Comparison of ENCODE assay signal across 10 mouse cellular contexts in genomic region chr6:86028150-86028549, GRCm38 (mm10). TPM values are rescaled to one million over a fixed set of nuclear protein-coding genes. Genes with fewer than 3 reads are reported as not detected.
DNase-seq lines count a peak whose midpoint lies in the region; ATAC-seq and TF ChIP-seq lines count a peak whose summit lies in the region.
"Had no signal": no experiment of that assay in that cellular context is flagged by ENCODE, and none has a peak within 500 bp of the region (broad histone marks: within the 10 kb centered on the region; RNA-seq: fewer than 3 reads in every experiment).

No protein-coding gene starts in this region.

- ATAC-seq in heart, postnatal 0 days (ENCODE audit: insufficient read depth, low read depth) = no peak
- no peak; the same call in 1 of the 2 replicates for ATAC-seq in embryonic facial prominence, embryonic 14.5 days (ENCODE audit: low read depth)
- peak; percentile 46 for ATAC-seq in hindbrain, embryonic 16.5 days
- peak; percentile 41 for ATAC-seq in midbrain, embryonic 15.5 days (replicated peaks)

- peaks cover 8% of the 10 kb centered on the region; the same call in 1 of the 2 replicates for H3K4me1 ChIP-seq in heart, postnatal 0 days (ENCODE audit: control insufficient read depth, insufficient read depth)
- H3K4me1 ChIP-seq in embryonic facial prominence, embryonic 14.5 days (ENCODE audit: control insufficient read depth, insufficient read depth, low read length) = 0 out of 2 replicates have a peak, but pooled peaks cover 4% of the 10 kb centered on the region
- H3K4me1 ChIP-seq in hindbrain, embryonic 16.5 days (ENCODE audit: control insufficient read depth, insufficient read depth, low read depth, low read length) = peaks cover 18% of the 10 kb centered on the region
- peaks cover 45% of the 10 kb centered on the region for H3K4me1 ChIP-seq in midbrain, embryonic 15.5 days

- peaks cover 46% of the 10 kb centered on the region for H3K27me3 ChIP-seq in heart, postnatal 0 days (ENCODE audit: control insufficient read depth, insufficient read depth, low read length)
- H3K27me3 ChIP-seq in embryonic facial prominence, embryonic 14.5 days (replicated peaks; ENCODE audit: control insufficient read depth, insufficient read depth, low read length) = peaks cover 15% of the 10 kb centered on the region
- no peaks in the 10 kb centered on the region for H3K27me3 ChIP-seq in hindbrain, embryonic 16.5 days (replicated peaks; ENCODE audit: control insufficient read depth, insufficient read depth, low read length)
- H3K27me3 ChIP-seq in midbrain, embryonic 15.5 days (replicated peaks) = no peaks in the 10 kb centered on the region

- no peak for TF ChIP-seq EP300 in heart, postnatal 0 days (IDR thresholded peaks at IDR 0.05; ENCODE audit: low read depth)

- H3K9me3 ChIP-seq in heart, postnatal 0 days (replicated peaks; ENCODE audit: control insufficient read depth, low read length) = no peaks in the 10 kb centered on the region
- no peaks in the 10 kb centered on the region for H3K9me3 ChIP-seq in embryonic facial prominence, embryonic 14.5 days (ENCODE audit: control insufficient read depth, low read length)
- H3K9me3 ChIP-seq in hindbrain, embryonic 16.5 days (ENCODE audit: control insufficient read depth, low read length) = no peaks in the 10 kb centered on the region
- H3K9me3 ChIP-seq in midbrain, embryonic 15.5 days = no peaks in the 10 kb centered on the region

- no peak for TF ChIP-seq CTCF in heart, postnatal 0 days (IDR thresholded peaks at IDR 0.05; ENCODE audit: low read depth)

- 45% methylated on average over 2 of the region's 2 CpGs for WGBS in heart, postnatal 0 days
- 65% methylated on average over 2 of the region's 2 CpGs for WGBS in embryonic facial prominence, embryonic 14.5 days
- 46% methylated on average over 2 of the region's 2 CpGs for WGBS in hindbrain, embryonic 16.5 days
- 34% methylated on average over 2 of the region's 2 CpGs for WGBS in midbrain, embryonic 15.5 days

- 0 out of 2 replicates have a peak overlapping the region, but pooled peaks have one; percentile 33 for H3K9ac ChIP-seq in heart, postnatal 0 days (replicated peaks; ENCODE audit: low read depth, low read length)
- H3K9ac ChIP-seq in embryonic facial prominence, embryonic 14.5 days (ENCODE audit: low read depth, low read length) = peak overlapping the region; percentile 73; the same call in 1 of the 2 replicates
- peak overlapping the region; percentile 93 for H3K9ac ChIP-seq in hindbrain, embryonic 16.5 days (ENCODE audit: low read depth, low read length)
- H3K9ac ChIP-seq in midbrain, embryonic 15.5 days = peak overlapping the region; percentile 98

- H3K36me3 ChIP-seq in heart, postnatal 0 days (replicated peaks; ENCODE audit: control insufficient read depth, insufficient read depth, low read length) = no peaks in the 10 kb centered on the region
- no peaks in the 10 kb centered on the region for H3K36me3 ChIP-seq in embryonic facial prominence, embryonic 14.5 days (ENCODE audit: control insufficient read depth, insufficient read depth, low read length)
- H3K36me3 ChIP-seq in hindbrain, embryonic 16.5 days (ENCODE audit: control insufficient read depth, insufficient read depth, low read length) = no peaks in the 10 kb centered on the region
- H3K36me3 ChIP-seq in midbrain, embryonic 15.5 days (replicated peaks) = no peaks in the 10 kb centered on the region

- no peak for DNase-seq in heart, postnatal 0 days (ENCODE audit: low spot score)
- DNase-seq in heart, postnatal 4 days = no peak
- DNase-seq in embryonic facial prominence, embryonic 14.5 days (ENCODE audit: low spot score) = no peak
- DNase-seq in adrenal gland, adult (ENCODE audit: inconsistent age in 2 of 2, low spot score in 1 of 2) = no peak
- DNase-seq in ovary, postnatal 10 days (ENCODE audit: low spot score) = no peak
- no peak for DNase-seq in thymus, postnatal 25 days
- DNase-seq: kidney, adult 18-20 months had no signal

- peak overlapping the region; percentile 78 for H3K4me2 ChIP-seq in heart, postnatal 0 days (ENCODE audit: low read depth, low read length)
- H3K4me2 ChIP-seq in embryonic facial prominence, embryonic 14.5 days (ENCODE audit: low read depth, low read length) = peak overlapping the region; percentile 98
- H3K4me2 ChIP-seq in hindbrain, embryonic 16.5 days (ENCODE audit: low read length) = peak overlapping the region; percentile 60
- H3K4me2 ChIP-seq in midbrain, embryonic 15.5 days = peak overlapping the region; percentile 71

- H3K4me3 ChIP-seq in heart, postnatal 0 days (ENCODE audit: low read depth, low read length) = peak overlapping the region; percentile 52
- peak overlapping the region; percentile 53 for H3K4me3 ChIP-seq in embryonic facial prominence, embryonic 14.5 days (ENCODE audit: low read depth, low read length)
- peak overlapping the region; percentile 70 for H3K4me3 ChIP-seq in hindbrain, embryonic 16.5 days (ENCODE audit: low read length)
- H3K4me3 ChIP-seq in midbrain, embryonic 15.5 days = peak overlapping the region; percentile 84

- H3K27ac ChIP-seq in heart, postnatal 0 days (ENCODE audit: low read depth) = no peak overlapping the region
- no peak overlapping the region for H3K27ac ChIP-seq in embryonic facial prominence, embryonic 14.5 days (replicated peaks; ENCODE audit: low read depth, low read length)
- peak overlapping the region; percentile 93 for H3K27ac ChIP-seq in hindbrain, embryonic 16.5 days (ENCODE audit: low read depth, low read length)
- H3K27ac ChIP-seq in midbrain, embryonic 15.5 days = peak overlapping the region; percentile 97

RNA-seq across cellular contexts. Expression of gene Add2, which starts 0.3 kb away (rescaled TPM):
- 1.2 and 2.6 TPM in 2 replicates for total RNA-seq in heart, postnatal 0 days (2014; rRNA removed; ENCODE audit: low replicate concordance)
- 1.1 and 1.5 TPM in 2 replicates for polyA plus RNA-seq in heart, postnatal 0 days (2015; fragmentation: Nextera tagmentation; extraction: Ambion mirVana)
- 1 to 10 TPM; 2.3 to 3.3 TPM for total RNA-seq in heart, postnatal 4 days (2021)
- polyA plus RNA-seq in embryonic facial prominence, embryonic 14.5 days (2014; fragmentation: Nextera tagmentation; extraction: Ambion mirVana) = 6.7 and 7.6 TPM in 2 replicates
- 132 and 139 TPM in 2 replicates for polyA plus RNA-seq in hindbrain, embryonic 16.5 days (2015; fragmentation: Nextera tagmentation; extraction: Ambion mirVana)
- 206 and 209 TPM in 2 replicates for polyA plus RNA-seq in midbrain, embryonic 15.5 days (2015; fragmentation: Nextera tagmentation; extraction: Ambion mirVana)

RNA-seq across cellular contexts. Expression of gene Figla, which starts 12.2 kb away (rescaled TPM):
- total RNA-seq in heart, postnatal 0 days (2014; rRNA removed; ENCODE audit: low replicate concordance) = not detected in 2 replicates
- not detected in 2 replicates for polyA plus RNA-seq in heart, postnatal 0 days (2015; fragmentation: Nextera tagmentation; extraction: Ambion mirVana)
- total RNA-seq in heart, postnatal 4 days (2021) = not detected
- not detected in 2 replicates for polyA plus RNA-seq in embryonic facial prominence, embryonic 14.5 days (2014; fragmentation: Nextera tagmentation; extraction: Ambion mirVana)
- polyA plus RNA-seq in hindbrain, embryonic 16.5 days (2015; fragmentation: Nextera tagmentation; extraction: Ambion mirVana) = not detected in 2 replicates
- polyA plus RNA-seq in midbrain, embryonic 15.5 days (2015; fragmentation: Nextera tagmentation; extraction: Ambion mirVana) = not detected in 2 replicates
- polyA plus RNA-seq: small intestine, adult 2 months had no signal

Comparison
In these comparisons a context has a peak if more than half of its experiments do, and no peak if none do; other contexts are left out.
1. ATAC-seq: peak in hindbrain, embryonic 16.5 days (single experiment) and midbrain, embryonic 15.5 days (single experiment); none in heart, postnatal 0 days (single experiment) and embryonic facial prominence, embryonic 14.5 days (single experiment).
2. H3K27ac ChIP-seq: peak in hindbrain, embryonic 16.5 days (single experiment) and midbrain, embryonic 15.5 days (single experiment); none in heart, postnatal 0 days (single experiment) and embryonic facial prominence, embryonic 14.5 days (single experiment).
3. H3K9ac ChIP-seq: peak in every context shown above with its lines; median percentile 98 in midbrain, embryonic 15.5 days; 93 in hindbrain, embryonic 16.5 days; 73 in embryonic facial prominence, embryonic 14.5 days; 33 in heart, postnatal 0 days.
4. RNA of gene Add2, which starts 0.3 kb away (polyA plus RNA-seq): 206 to 209 TPM in midbrain, embryonic 15.5 days and 132 to 139 TPM in hindbrain, embryonic 16.5 days; 6.7 to 7.6 TPM in embryonic facial prominence, embryonic 14.5 days and 1.1 to 1.5 TPM in heart, postnatal 0 days; every median in the first group is over 10 times any median in the second.
5. Peak in every context shown above with its lines, with median percentiles within 50 percentile points of each other: H3K4me2 ChIP-seq and H3K4me3 ChIP-seq.